Mouse (Mus musculus): ENCODE results near the gene Dkkl1. TPM values are rescaled to one million over a fixed set of nuclear protein-coding genes. Genes with fewer than 3 reads are reported as not detected.
"Not testable (repeated sequence)": the region's sequence is repeated elsewhere in the genome, so short reads cannot be mapped to it uniquely, and the experiment has no call there.

The Dkkl1 gene
- polyA plus RNA-seq, 1 experiment from 2014 or later: 0.80 TPM

GRCm38 (mm10) chr7:45174567-45175280 lies 37.2 kb downstream of the Dkkl1 start:
- H3K4me1 ChIP-seq (replicated peaks; ENCODE audit: control insufficient read depth, insufficient read depth, low read length): peaks cover 5% of the 10 kb centered on the region
- ATAC-seq (replicated peaks; ENCODE audit: low FRiP score, low TSS enrichment, low read depth): 0 out of 2 replicates have a peak, but pooled peaks have one; percentile 24
- no peak overlapping the region for H3K4me2 ChIP-seq (ENCODE audit: low read length)
- H3K9me3 ChIP-seq (ENCODE audit: control insufficient read depth, low read length): peaks cover 10% of the 10 kb centered on the region
- peaks cover 72% of the 10 kb centered on the region for H3K27me3 ChIP-seq (replicated peaks; ENCODE audit: control insufficient read depth, insufficient read depth, low read length)
- H3K27ac ChIP-seq (ENCODE audit: low read depth): no peak overlapping the region
- H3K4me3 ChIP-seq (ENCODE audit: low read depth, low read length): no peak overlapping the region
- DNase-seq (ENCODE audit: low spot score): no peak
- no peaks in the 10 kb centered on the region for H3K36me3 ChIP-seq (ENCODE audit: control insufficient read depth, insufficient read depth, low read length)
- no peak overlapping the region for H3K9ac ChIP-seq (ENCODE audit: low read length)
- WGBS: 4% methylated on average over 28 of the region's 29 CpGs

- H3K27me3 ChIP-seq (replicated peaks; ENCODE audit: control insufficient read depth, insufficient read depth, low read length): peaks cover 72% of the 10 kb centered on the region
- H3K36me3 ChIP-seq (ENCODE audit: control insufficient read depth, insufficient read depth, low read length); H3K4me2 ChIP-seq (ENCODE audit: low read length); H3K4me1 ChIP-seq (replicated peaks; ENCODE audit: control insufficient read depth, insufficient read depth, low read length); H3K9ac ChIP-seq (ENCODE audit: low read length); DNase-seq (ENCODE audit: low spot score); H3K27ac ChIP-seq (ENCODE audit: low read depth); ATAC-seq (replicated peaks; ENCODE audit: low FRiP score, low TSS enrichment, low read depth); H3K4me3 ChIP-seq (ENCODE audit: low read depth, low read length): not testable (repeated sequence)
- 69% methylated on average over 1 of the region's 1 CpGs for WGBS
- H3K9me3 ChIP-seq (ENCODE audit: control insufficient read depth, low read length): peaks cover 19% of the 10 kb centered on the region
Measured at GRCm38 (mm10) chr7:45173772-45174171, 38.2 kb downstream of the Dkkl1 start.

GRCm38 (mm10) chr7:45172974-45173373 lies 39.0 kb downstream of the Dkkl1 start:
- H3K4me3 ChIP-seq (ENCODE audit: low read depth, low read length): no peak overlapping the region
- H3K9me3 ChIP-seq (ENCODE audit: control insufficient read depth, low read length): peaks cover 21% of the 10 kb centered on the region
- ATAC-seq (replicated peaks; ENCODE audit: low FRiP score, low TSS enrichment, low read depth): no peak
- no peak overlapping the region for H3K27ac ChIP-seq (ENCODE audit: low read depth)
- H3K4me1 ChIP-seq (replicated peaks; ENCODE audit: control insufficient read depth, insufficient read depth, low read length): peaks cover 5% of the 10 kb centered on the region
- DNase-seq (ENCODE audit: low spot score): no peak
- peaks cover 72% of the 10 kb centered on the region for H3K27me3 ChIP-seq (replicated peaks; ENCODE audit: control insufficient read depth, insufficient read depth, low read length)
- WGBS: 62% methylated on average over 7 of the region's 7 CpGs
- H3K9ac ChIP-seq (ENCODE audit: low read length): no peak overlapping the region
- H3K4me2 ChIP-seq (ENCODE audit: low read length): no peak overlapping the region
- H3K36me3 ChIP-seq (ENCODE audit: control insufficient read depth, insufficient read depth, low read length): no peaks in the 10 kb centered on the region

GRCm38 (mm10) chr7:45169495-45169894 lies 42.5 kb downstream of the Dkkl1 start:
- Histone ChIP-seq H3K27me3 (replicated peaks; ENCODE audit: control insufficient read depth, insufficient read depth, low read length) (peaks cover 72% of the 10 kb centered on the region), H3K9me3 (ENCODE audit: control insufficient read depth, low read length) (peaks cover 21% of the 10 kb centered on the region), H3K4me2 (ENCODE audit: low read length) (no peak overlapping the region), H3K4me3 (ENCODE audit: low read depth, low read length) (no peak overlapping the region), H3K27ac (ENCODE audit: low read depth) (no peak overlapping the region), H3K4me1 (replicated peaks; ENCODE audit: control insufficient read depth, insufficient read depth, low read length) (no peaks in the 10 kb centered on the region), H3K9ac (ENCODE audit: low read length) (no peak overlapping the region), H3K36me3 (ENCODE audit: control insufficient read depth, insufficient read depth, low read length) (no peaks in the 10 kb centered on the region)
- 87% methylated on average over 3 of the region's 3 CpGs for WGBS
- DNase-seq (ENCODE audit: low spot score) (no peak), ATAC-seq (replicated peaks; ENCODE audit: low FRiP score, low TSS enrichment, low read depth) (no peak)

GRCm38 (mm10) chr7:45168656-45169055 lies 43.3 kb downstream of the Dkkl1 start:
- H3K4me2 ChIP-seq (ENCODE audit: low read length): no peak overlapping the region
- H3K27ac ChIP-seq (ENCODE audit: low read depth): no peak overlapping the region
- no peaks in the 10 kb centered on the region for H3K4me1 ChIP-seq (replicated peaks; ENCODE audit: control insufficient read depth, insufficient read depth, low read length)
- H3K27me3 ChIP-seq (replicated peaks; ENCODE audit: control insufficient read depth, insufficient read depth, low read length): peaks cover 73% of the 10 kb centered on the region
- no peak overlapping the region for H3K4me3 ChIP-seq (ENCODE audit: low read depth, low read length)
- H3K9me3 ChIP-seq (ENCODE audit: control insufficient read depth, low read length): peaks cover 21% of the 10 kb centered on the region
- no peak for DNase-seq (ENCODE audit: low spot score)
- H3K36me3 ChIP-seq (ENCODE audit: control insufficient read depth, insufficient read depth, low read length): no peaks in the 10 kb centered on the region
- 7% methylated on average over 24 of the region's 24 CpGs for WGBS
- ATAC-seq (replicated peaks; ENCODE audit: low FRiP score, low TSS enrichment, low read depth): no peak
- no peak overlapping the region for H3K9ac ChIP-seq (ENCODE audit: low read length)

GRCm38 (mm10) chr7:45167761-45168445 lies 44.0 kb downstream of the Dkkl1 start:
- Histone ChIP-seq H3K4me3 (ENCODE audit: low read depth, low read length) (no peak overlapping the region), H3K36me3 (ENCODE audit: control insufficient read depth, insufficient read depth, low read length) (no peaks in the 10 kb centered on the region), H3K9me3 (ENCODE audit: control insufficient read depth, low read length) (peaks cover 21% of the 10 kb centered on the region), H3K4me1 (replicated peaks; ENCODE audit: control insufficient read depth, insufficient read depth, low read length) (no peaks in the 10 kb centered on the region), H3K9ac (ENCODE audit: low read length) (no peak overlapping the region), H3K27ac (ENCODE audit: low read depth) (no peak overlapping the region), H3K27me3 (replicated peaks; ENCODE audit: control insufficient read depth, insufficient read depth, low read length) (peaks cover 77% of the 10 kb centered on the region), H3K4me2 (ENCODE audit: low read length) (no peak overlapping the region)
- ATAC-seq (replicated peaks; ENCODE audit: low FRiP score, low TSS enrichment, low read depth) (no peak), DNase-seq (ENCODE audit: low spot score) (no peak)
- 2% methylated on average over 19 of the region's 19 CpGs for WGBS

- 27% methylated on average over 10 of the region's 10 CpGs for WGBS
Measured at GRCm38 (mm10) chr7:45166950-45167401, 45.0 kb downstream of the Dkkl1 start.

GRCm38 (mm10) chr7:45165701-45166100 lies 46.2 kb downstream of the Dkkl1 start:
- H3K4me1 ChIP-seq (replicated peaks; ENCODE audit: control insufficient read depth, insufficient read depth, low read length): no peaks in the 10 kb centered on the region
- peaks cover 2% of the 10 kb centered on the region; the same call in 1 of the 2 replicates for H3K36me3 ChIP-seq (ENCODE audit: control insufficient read depth, insufficient read depth, low read length)
- H3K9ac ChIP-seq (ENCODE audit: low read length): no peak overlapping the region
- H3K9me3 ChIP-seq (ENCODE audit: control insufficient read depth, low read length): peaks cover 21% of the 10 kb centered on the region
- H3K4me2 ChIP-seq (ENCODE audit: low read length): no peak overlapping the region
- WGBS: 47% methylated on average over 11 of the region's 11 CpGs
- peaks cover 78% of the 10 kb centered on the region for H3K27me3 ChIP-seq (replicated peaks; ENCODE audit: control insufficient read depth, insufficient read depth, low read length)
- no peak for DNase-seq (ENCODE audit: low spot score)
- H3K4me3 ChIP-seq (ENCODE audit: low read depth, low read length): no peak overlapping the region
- no peak for ATAC-seq (replicated peaks; ENCODE audit: low FRiP score, low TSS enrichment, low read depth)
- H3K27ac ChIP-seq (ENCODE audit: low read depth): no peak overlapping the region

More at GRCm38 (mm10) chr7:45166950-45167401, 45.0 kb downstream of the Dkkl1 start:
- Histone ChIP-seq H3K36me3 (ENCODE audit: control insufficient read depth, insufficient read depth, low read length) (no peaks in the 10 kb centered on the region), H3K9me3 (ENCODE audit: control insufficient read depth, low read length) (peaks cover 21% of the 10 kb centered on the region), H3K27ac (ENCODE audit: low read depth) (no peak overlapping the region), H3K4me1 (replicated peaks; ENCODE audit: control insufficient read depth, insufficient read depth, low read length) (no peaks in the 10 kb centered on the region), H3K9ac (ENCODE audit: low read length) (no peak overlapping the region), H3K27me3 (replicated peaks; ENCODE audit: control insufficient read depth, insufficient read depth, low read length) (peaks cover 84% of the 10 kb centered on the region), H3K4me3 (ENCODE audit: low read depth, low read length) (no peak overlapping the region), H3K4me2 (ENCODE audit: low read length) (no peak overlapping the region)
- no peak for ATAC-seq (replicated peaks; ENCODE audit: low FRiP score, low TSS enrichment, low read depth)
- DNase-seq (ENCODE audit: low spot score): no peak

Measured in intestine, embryonic 14.5 days (tissue).